Mouse (Mus musculus) spleen, embryonic (tissue): Measurements from ENCODE around the gene Klra17.
"Not testable (repeated sequence)": the region's sequence is repeated elsewhere in the genome, so short reads cannot be mapped to it uniquely, and the experiment has no call there.

ENCODE experiments used
- CTCF ChIA-PET: fragments of 350-600 bp; sonication (Branson Sonifier 250); formaldehyde crosslinking; loops from one replicate; lab custom pipeline; 2022; lab: Charles Lee

The Klra17 gene

GRCm38 (mm10) chr6:129876549-129876948, at the start of gene Klra17:
Gene Klra17, minus strand, starts transcription at chr6:129876672.
- CTCF ChIA-PET, result no interaction called here

- CTCF ChIA-PET, result not testable (repeated sequence)
Observed at GRCm38 (mm10) chr6:129917476-129917946, 41.0 kb upstream of the Klra17 start, which contains the start of gene Klra5. Gene Klra5, minus strand, starts transcription at chr6:129917650.

GRCm38 (mm10) chr6:129916996-129917395, 40.5 kb upstream of the Klra17 start:
- CTCF ChIA-PET, result no interaction called here

- CTCF ChIA-PET, result no interaction called here
Observed at GRCm38 (mm10) chr6:129882525-129882924, 6.1 kb upstream of the Klra17 start.

GRCm38 (mm10) chr6:129862349-129862748, 14.1 kb downstream of the Klra17 start, which contains the start of gene Gm17631:
Gene Gm17631, plus strand, starts transcription at chr6:129862649.
- CTCF ChIA-PET, result not testable (repeated sequence)

GRCm38 (mm10) chr6:129825559-129825958, 50.9 kb downstream of the Klra17 start:
- CTCF ChIA-PET, result no interaction called here

- CTCF ChIA-PET, result no interaction called here
Observed at GRCm38 (mm10) chr6:129824004-129824403, 52.5 kb downstream of the Klra17 start.

- CTCF ChIA-PET, result no interaction called here
Observed at GRCm38 (mm10) chr6:129817731-129818130, 58.7 kb downstream of the Klra17 start.

GRCm38 (mm10) chr6:129784170-129784569, 92.3 kb downstream of the Klra17 start, which contains the start of gene Gm156:
Gene Gm156, minus strand, starts transcription at chr6:129784270.
- CTCF ChIA-PET, result not testable (repeated sequence)
